ENCODE assay signal across 8 mouse cellular contexts in the genomic region with DNA sequence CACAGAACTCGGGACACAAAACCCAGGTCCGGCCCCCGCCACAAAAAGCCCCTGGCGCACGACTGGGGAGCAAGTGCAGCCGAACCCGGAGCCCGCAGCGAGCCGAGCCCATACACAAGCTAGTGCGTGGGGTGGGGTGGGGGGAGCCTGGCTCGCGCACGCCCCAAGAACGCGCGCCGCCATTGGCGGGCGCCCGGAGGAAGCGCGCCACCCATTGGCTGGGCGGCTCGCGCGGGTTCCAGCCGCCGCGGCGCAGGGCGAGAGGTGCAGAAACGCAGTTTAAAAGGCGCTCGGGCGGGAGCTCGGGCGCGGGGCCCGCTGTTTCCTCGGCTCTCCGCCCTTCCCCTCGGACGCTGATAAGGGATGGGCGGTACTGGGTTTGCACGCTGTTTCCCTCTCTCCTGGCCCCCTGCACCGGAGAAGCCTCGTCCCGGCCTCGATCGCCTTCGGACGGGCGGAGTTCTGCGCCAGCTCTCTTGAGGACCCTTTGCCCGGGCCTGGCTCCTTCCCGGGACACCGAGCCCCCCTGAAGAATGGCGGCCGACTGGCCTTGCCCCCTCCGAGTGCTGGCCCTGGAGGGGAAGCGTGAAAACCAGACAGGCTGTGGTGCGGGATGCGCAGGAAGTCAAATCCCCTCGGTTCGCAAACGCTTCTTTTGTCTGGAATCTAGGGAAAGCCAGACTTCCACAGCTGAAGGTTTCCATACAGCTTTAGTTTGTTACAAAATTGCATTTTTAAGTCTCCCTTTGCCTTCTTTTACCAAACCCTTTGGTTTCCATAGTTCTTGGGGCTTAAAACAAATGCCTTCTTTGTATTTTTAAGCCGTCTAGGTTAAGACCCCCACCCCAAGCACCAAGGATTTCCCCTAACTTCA. TPM values are rescaled to one million over a fixed set of nuclear protein-coding genes. Genes with fewer than 3 reads are reported as not detected.
DNase-seq lines count a peak whose midpoint lies in the region; ATAC-seq lines count a peak whose summit lies in the region.

No protein-coding gene starts in this region.

- peak overlapping the region; percentile 92 for H3K4me3 ChIP-seq in intestine, embryonic 14.5 days (ENCODE audit: low read depth, low read length)

- H3K27me3 ChIP-seq in intestine, embryonic 14.5 days (replicated peaks; ENCODE audit: control insufficient read depth, insufficient read depth, low read length) = no peaks in the 10 kb centered on the region

- H3K4me2 ChIP-seq in intestine, embryonic 14.5 days (ENCODE audit: low read length) = peak overlapping the region; percentile 69

- DNase-seq in adrenal gland, adult 18-20 months (ENCODE audit: low spot score in 2 of 2) = peak; percentile 98
- peak; percentile 94 for DNase-seq in embryo, embryonic 10.5 days (ENCODE audit: low spot score)
- peak; percentile 89 for DNase-seq in gastrocnemius, postnatal 14 days
- peak; percentile 97 for DNase-seq in intestine, embryonic 14.5 days (ENCODE audit: low spot score)
- DNase-seq in left cerebral cortex, postnatal 14 days (ENCODE audit: low spot score in 2 of 2) = peak; percentile 94 to 96
- DNase-seq in right cerebral cortex, postnatal 14 days = peak; percentile 86
- peak; percentile 92 for DNase-seq in urinary bladder, postnatal 36 days (ENCODE audit: low spot score in 2 of 2)

- WGBS in intestine, embryonic 14.5 days = under 1% methylated on average over 68 of the region's 68 CpGs

- peaks cover 24% of the 10 kb centered on the region for H3K4me1 ChIP-seq in intestine, embryonic 14.5 days (replicated peaks; ENCODE audit: control insufficient read depth, insufficient read depth, low read length)

- ATAC-seq in intestine, embryonic 14.5 days (replicated peaks; ENCODE audit: low FRiP score, low TSS enrichment, low read depth) = peak; percentile 97
- ATAC-seq in megakaryocyte-erythroid progenitor cell, adult 5-6 weeks (replicated peaks; ENCODE audit: low FRiP score, low TSS enrichment, poor library complexity, severe bottlenecking) = peak; percentile 85

- intact Hi-C loops in gastrocnemius, postnatal 14 days (cut with DNase I; ENCODE audit: low total_unique reads) = no loop called here
- intact Hi-C loops in left cerebral cortex, postnatal 14 days (cut with DNase I) = loop anchor here (2.0 kb wide), 2 partner anchors 15 to 65 kb away; no protein-coding TSS in a partner anchor

- no peaks in the 10 kb centered on the region for H3K9me3 ChIP-seq in intestine, embryonic 14.5 days (ENCODE audit: control insufficient read depth, low read length)

- H3K27ac ChIP-seq in intestine, embryonic 14.5 days (ENCODE audit: low read depth) = peak overlapping the region; percentile 96

- peak overlapping the region; percentile 100 for H3K9ac ChIP-seq in intestine, embryonic 14.5 days (ENCODE audit: low read length)

- H3K36me3 ChIP-seq in intestine, embryonic 14.5 days (ENCODE audit: control insufficient read depth, insufficient read depth, low read length) = no peaks in the 10 kb centered on the region

RNA-seq across cellular contexts. Expression of a gene that starts 9.4 kb away (rescaled TPM):
- total RNA-seq in adrenal gland, adult 18-20 months (2021) = 10 to 100 TPM; 80.3 to 89.6 TPM
- 10 to 100 TPM; 56.9 to 66.7 TPM for total RNA-seq in gastrocnemius, postnatal 14 days (2021)
- 219 TPM in 2 replicates for polyA plus RNA-seq in intestine, embryonic 14.5 days (2014; fragmentation: Nextera tagmentation; extraction: Ambion mirVana)
- 10 to 100 TPM; 32.1 to 35.0 TPM for total RNA-seq in left cerebral cortex, postnatal 14 days (2021)
- 267 and 268 TPM in 2 replicates for total RNA-seq in megakaryocyte-erythroid progenitor cell, adult 5-6 weeks (2014; fragmentation: Nextera tagmentation)
- 469 and 547 TPM in 2 replicates for total RNA-seq in megakaryocyte-erythroid progenitor cell, adult 5-6 weeks (2017)

RNA-seq across cellular contexts. Expression of a gene that starts 47.8 kb away (rescaled TPM):
- 1,000 to 10,000 TPM; 1,418 to 2,058 TPM for total RNA-seq in adrenal gland, adult 18-20 months (2021)
- 1,000 to 10,000 TPM in 1 of 2 experiments, 100 to 1,000 TPM in 1; 888 to 1,041 TPM for total RNA-seq in gastrocnemius, postnatal 14 days (2021)
- polyA plus RNA-seq in intestine, embryonic 14.5 days (2014; fragmentation: Nextera tagmentation; extraction: Ambion mirVana) = 555 and 608 TPM in 2 replicates
- total RNA-seq in left cerebral cortex, postnatal 14 days (2021) = 100 to 1,000 TPM; 590 to 599 TPM
- total RNA-seq in megakaryocyte-erythroid progenitor cell, adult 5-6 weeks (2014; fragmentation: Nextera tagmentation) = 582 and 663 TPM in 2 replicates
- 247 and 338 TPM in 2 replicates for total RNA-seq in megakaryocyte-erythroid progenitor cell, adult 5-6 weeks (2017)

Comparison
In these comparisons a context has a peak if more than half of its experiments do, and no peak if none do; other contexts are left out.
1. Peak in every context shown above with its lines: DNase-seq, ATAC-seq, H3K4me3 ChIP-seq and H3K27ac ChIP-seq.